Mouse (Mus musculus): Measurements from ENCODE around the gene Ddx5. TPM values are rescaled to one million over a fixed set of nuclear protein-coding genes. Genes with fewer than 3 reads are reported as not detected.
"Not testable (repeated sequence)": the region's sequence is repeated elsewhere in the genome, so short reads cannot be mapped to it uniquely, and the experiment has no call there.

Ddx5 gene
- polyA plus RNA-seq, 1 experiment from 2014 or later: 175 TPM

DNA sequence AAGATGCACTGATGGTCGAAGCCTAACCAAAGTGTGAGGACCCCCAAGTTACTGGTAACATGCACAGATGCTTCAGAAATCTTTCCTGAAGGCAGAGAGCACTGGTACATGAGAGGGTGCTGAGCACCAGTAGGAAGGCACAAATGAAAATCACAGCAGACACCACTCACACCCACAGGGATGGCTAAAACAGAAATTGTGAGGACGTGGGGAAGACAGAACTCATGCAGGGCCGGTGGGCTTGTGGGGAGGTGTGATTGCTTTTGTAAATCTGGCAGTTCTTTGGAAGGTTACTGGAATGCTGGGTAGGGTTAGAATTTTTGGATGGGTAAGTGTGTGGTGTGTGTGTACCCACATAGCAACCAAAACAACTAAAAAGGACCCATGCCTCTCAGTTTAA, 28.2 kb upstream of the Ddx5 start:
- Histone ChIP-seq H3K27me3 (ENCODE audit: control insufficient read depth, insufficient read depth, low read length) (no peaks in the 10 kb centered on the region), H3K9ac (ENCODE audit: low read length) (no peak overlapping the region), H3K9me3 (ENCODE audit: control insufficient read depth, low read length) (no peaks in the 10 kb centered on the region), H3K4me2 (replicated peaks; ENCODE audit: low read depth) (no peak overlapping the region), H3K27ac (replicated peaks) (no peak overlapping the region), H3K36me3 (ENCODE audit: control insufficient read depth, insufficient read depth, low read length) (peaks cover 10% of the 10 kb centered on the region; the same call in 1 of the 2 replicates), H3K4me3 (ENCODE audit: low read depth, low read length) (no peak overlapping the region), H3K4me1 (replicated peaks; ENCODE audit: control insufficient read depth, insufficient read depth) (no peaks in the 10 kb centered on the region)
- no peak for DNase-seq (ENCODE audit: low spot score)
- TF ChIP-seq EP300 (optimal IDR thresholded peaks at IDR 0.05) (no peak), CTCF (IDR thresholded peaks at IDR 0.05; ENCODE audit: low read depth) (no peak)
- no peak for ATAC-seq (ENCODE audit: low FRiP score, low TSS enrichment)
- 82% methylated on average over 3 of the region's 3 CpGs for WGBS

DNA sequence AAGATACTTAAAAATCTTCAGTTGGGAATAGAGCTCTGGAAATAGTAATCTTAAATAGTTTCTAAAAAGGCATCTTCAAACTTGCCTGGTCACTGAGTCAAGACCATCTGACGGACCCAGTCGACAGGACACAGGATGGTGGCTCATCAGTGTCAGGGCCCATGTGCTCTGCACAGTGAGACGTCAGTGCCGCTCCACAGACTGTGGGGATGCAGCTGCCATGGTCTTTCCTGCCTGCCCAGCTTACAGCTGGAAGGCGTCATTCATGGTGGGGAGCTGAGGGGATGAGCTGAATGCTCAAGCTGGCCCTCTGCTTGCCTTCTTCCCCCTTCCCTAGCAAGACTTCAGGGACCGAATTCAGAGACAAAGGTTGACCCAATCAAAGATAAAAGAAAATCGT, 27.3 kb upstream of the Ddx5 start:
- Histone ChIP-seq H3K27ac (replicated peaks) (no peak overlapping the region), H3K4me2 (replicated peaks; ENCODE audit: low read depth) (no peak overlapping the region), H3K4me1 (replicated peaks; ENCODE audit: control insufficient read depth, insufficient read depth) (no peaks in the 10 kb centered on the region), H3K27me3 (ENCODE audit: control insufficient read depth, insufficient read depth, low read length) (no peaks in the 10 kb centered on the region), H3K9me3 (ENCODE audit: control insufficient read depth, low read length) (no peaks in the 10 kb centered on the region), H3K4me3 (ENCODE audit: low read depth, low read length) (no peak overlapping the region), H3K9ac (ENCODE audit: low read length) (no peak overlapping the region), H3K36me3 (ENCODE audit: control insufficient read depth, insufficient read depth, low read length) (peaks cover 10% of the 10 kb centered on the region; the same call in 1 of the 2 replicates)
- 78% methylated on average over 7 of the region's 7 CpGs for WGBS
- DNase-seq (ENCODE audit: low spot score) (no peak), ATAC-seq (ENCODE audit: low FRiP score, low TSS enrichment) (no peak)
- TF ChIP-seq CTCF (IDR thresholded peaks at IDR 0.05; ENCODE audit: low read depth) (no peak), EP300 (optimal IDR thresholded peaks at IDR 0.05) (no peak)

DNA sequence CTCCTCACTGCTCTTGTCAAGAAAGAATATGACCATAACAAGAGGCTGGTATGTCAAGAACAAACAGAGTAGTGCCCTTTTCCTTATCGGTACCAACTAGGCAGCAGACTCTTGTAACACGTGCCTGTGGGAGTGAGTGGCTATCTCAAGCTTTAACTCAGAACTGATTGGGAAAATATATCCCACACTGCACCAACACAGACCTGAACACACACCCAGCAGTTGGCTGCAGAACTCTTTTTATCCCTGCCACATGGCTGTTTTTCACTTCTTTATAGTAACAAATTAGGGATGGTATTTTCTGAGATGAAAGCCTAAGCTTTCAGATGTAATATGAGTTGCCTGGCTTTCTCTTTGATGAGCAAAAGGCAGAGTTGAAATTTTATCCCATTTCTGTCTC, 26.8 kb upstream of the Ddx5 start:
- Histone ChIP-seq H3K9me3 (ENCODE audit: control insufficient read depth, low read length) (no peaks in the 10 kb centered on the region), H3K4me3 (ENCODE audit: low read depth, low read length) (no peak overlapping the region), H3K27ac (replicated peaks) (no peak overlapping the region), H3K4me2 (replicated peaks; ENCODE audit: low read depth) (no peak overlapping the region), H3K9ac (ENCODE audit: low read length) (no peak overlapping the region), H3K36me3 (ENCODE audit: control insufficient read depth, insufficient read depth, low read length) (peaks cover 15% of the 10 kb centered on the region), H3K4me1 (replicated peaks; ENCODE audit: control insufficient read depth, insufficient read depth) (no peaks in the 10 kb centered on the region), H3K27me3 (ENCODE audit: control insufficient read depth, insufficient read depth, low read length) (no peaks in the 10 kb centered on the region)
- 67% methylated on average over 2 of the region's 2 CpGs for WGBS
- DNase-seq (ENCODE audit: low spot score) (no peak), ATAC-seq (ENCODE audit: low FRiP score, low TSS enrichment) (no peak)
- TF ChIP-seq CTCF (IDR thresholded peaks at IDR 0.05; ENCODE audit: low read depth): no peak
- no peak for TF ChIP-seq EP300 (optimal IDR thresholded peaks at IDR 0.05)

GRCm38 (mm10) chr11:106815331-106815730, 26.3 kb upstream of the Ddx5 start:
- no peak overlapping the region for H3K27ac ChIP-seq (replicated peaks)
- H3K4me1 ChIP-seq (replicated peaks; ENCODE audit: control insufficient read depth, insufficient read depth): no peaks in the 10 kb centered on the region
- no peak for DNase-seq (ENCODE audit: low spot score)
- WGBS: 92% methylated on average over 2 of the region's 2 CpGs
- H3K27me3 ChIP-seq (ENCODE audit: control insufficient read depth, insufficient read depth, low read length): no peaks in the 10 kb centered on the region
- H3K4me2 ChIP-seq (replicated peaks; ENCODE audit: low read depth): no peak overlapping the region
- no peak overlapping the region for H3K4me3 ChIP-seq (ENCODE audit: low read depth, low read length)
- H3K9ac ChIP-seq (ENCODE audit: low read length): no peak overlapping the region
- TF ChIP-seq CTCF (IDR thresholded peaks at IDR 0.05; ENCODE audit: low read depth) (no peak), EP300 (optimal IDR thresholded peaks at IDR 0.05) (no peak)
- no peaks in the 10 kb centered on the region for H3K9me3 ChIP-seq (ENCODE audit: control insufficient read depth, low read length)
- H3K36me3 ChIP-seq (ENCODE audit: control insufficient read depth, insufficient read depth, low read length): peaks cover 14% of the 10 kb centered on the region
- no peak for ATAC-seq (ENCODE audit: low FRiP score, low TSS enrichment)

GRCm38 (mm10) chr11:106814601-106815320, 25.8 kb upstream of the Ddx5 start:
- TF ChIP-seq EP300 (optimal IDR thresholded peaks at IDR 0.05) (no peak), CTCF (IDR thresholded peaks at IDR 0.05; ENCODE audit: low read depth) (no peak)
- ATAC-seq (ENCODE audit: low FRiP score, low TSS enrichment) (no peak), DNase-seq (ENCODE audit: low spot score) (no peak)
- H3K4me2 ChIP-seq (replicated peaks; ENCODE audit: low read depth): no peak overlapping the region
- H3K27me3 ChIP-seq (ENCODE audit: control insufficient read depth, insufficient read depth, low read length): no peaks in the 10 kb centered on the region
- no peak overlapping the region for H3K9ac ChIP-seq (ENCODE audit: low read length)
- H3K4me3 ChIP-seq (ENCODE audit: low read depth, low read length): no peak overlapping the region
- no peaks in the 10 kb centered on the region for H3K9me3 ChIP-seq (ENCODE audit: control insufficient read depth, low read length)
- WGBS: 73% methylated on average over 14 of the region's 14 CpGs
- no peak overlapping the region for H3K27ac ChIP-seq (replicated peaks)
- peaks cover 11% of the 10 kb centered on the region for H3K36me3 ChIP-seq (ENCODE audit: control insufficient read depth, insufficient read depth, low read length)
- no peaks in the 10 kb centered on the region for H3K4me1 ChIP-seq (replicated peaks; ENCODE audit: control insufficient read depth, insufficient read depth)

- TF ChIP-seq EP300 (optimal IDR thresholded peaks at IDR 0.05) (no peak), CTCF (IDR thresholded peaks at IDR 0.05; ENCODE audit: low read depth) (no peak)
- Histone ChIP-seq H3K9me3 (ENCODE audit: control insufficient read depth, low read length) (no peaks in the 10 kb centered on the region), H3K4me3 (ENCODE audit: low read depth, low read length) (no peak overlapping the region), H3K36me3 (ENCODE audit: control insufficient read depth, insufficient read depth, low read length) (peaks cover 10% of the 10 kb centered on the region), H3K27ac (replicated peaks) (no peak overlapping the region), H3K4me1 (replicated peaks; ENCODE audit: control insufficient read depth, insufficient read depth) (no peaks in the 10 kb centered on the region), H3K4me2 (replicated peaks; ENCODE audit: low read depth) (no peak overlapping the region), H3K9ac (ENCODE audit: low read length) (no peak overlapping the region), H3K27me3 (ENCODE audit: control insufficient read depth, insufficient read depth, low read length) (no peaks in the 10 kb centered on the region)
- DNase-seq (ENCODE audit: low spot score): peak; percentile 36
- 84% methylated on average over 7 of the region's 7 CpGs for WGBS
- ATAC-seq (ENCODE audit: low FRiP score, low TSS enrichment): peak; percentile 84
These were observed 23.6 kb upstream of the Ddx5 start for GRCm38 (mm10) chr11:106812410-106813136.

- 61% methylated on average over 1 of the region's 1 CpGs for WGBS
- not testable (repeated sequence) for DNase-seq (ENCODE audit: low spot score); H3K27ac ChIP-seq (replicated peaks); H3K9me3 ChIP-seq (ENCODE audit: control insufficient read depth, low read length); H3K27me3 ChIP-seq (ENCODE audit: control insufficient read depth, insufficient read depth, low read length); H3K9ac ChIP-seq (ENCODE audit: low read length); H3K36me3 ChIP-seq (ENCODE audit: control insufficient read depth, insufficient read depth, low read length); ATAC-seq (ENCODE audit: low FRiP score, low TSS enrichment); H3K4me3 ChIP-seq (ENCODE audit: low read depth, low read length); H3K4me2 ChIP-seq (replicated peaks; ENCODE audit: low read depth); H3K4me1 ChIP-seq (replicated peaks; ENCODE audit: control insufficient read depth, insufficient read depth)
These were observed 18.5 kb upstream of the Ddx5 start for GRCm38 (mm10) chr11:106807442-106807841.
